Mouse (Mus musculus): ENCODE results near the gene Gna13.

The Gna13 gene

GRCm38 (mm10) chr11:109422263-109422662, 59.6 kb downstream of the Gna13 start:
- DNase-seq (ENCODE audit: low read depth, low spot score): no peak

GRCm38 (mm10) chr11:109423294-109423693, 60.7 kb downstream of the Gna13 start:
- DNase-seq (ENCODE audit: low read depth, low spot score): no peak

GRCm38 (mm10) chr11:109425392-109426271, 63.0 kb downstream of the Gna13 start, which contains the start of gene Amz2:
Amz2 (plus strand) TSS chr11:109425946.
- DNase-seq (ENCODE audit: low read depth, low spot score): peak; percentile 98

DNA sequence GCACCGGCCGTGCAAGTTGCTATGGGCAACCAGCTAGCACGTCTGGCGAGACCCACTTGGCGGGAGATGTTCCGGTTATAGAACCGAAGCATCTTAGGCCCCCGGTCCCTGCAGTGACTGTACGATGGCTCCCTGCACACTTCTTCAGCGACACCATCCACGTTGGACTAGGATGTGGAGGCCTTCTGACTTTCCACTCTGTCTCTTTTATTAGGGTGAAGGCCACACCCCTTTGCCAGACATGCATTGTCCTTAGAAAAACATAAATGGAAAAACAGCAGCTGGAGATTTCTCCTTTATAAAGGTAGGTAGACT, 63.6 kb downstream of the Gna13 start:
- DNase-seq (ENCODE audit: low read depth, low spot score): no peak

DNA sequence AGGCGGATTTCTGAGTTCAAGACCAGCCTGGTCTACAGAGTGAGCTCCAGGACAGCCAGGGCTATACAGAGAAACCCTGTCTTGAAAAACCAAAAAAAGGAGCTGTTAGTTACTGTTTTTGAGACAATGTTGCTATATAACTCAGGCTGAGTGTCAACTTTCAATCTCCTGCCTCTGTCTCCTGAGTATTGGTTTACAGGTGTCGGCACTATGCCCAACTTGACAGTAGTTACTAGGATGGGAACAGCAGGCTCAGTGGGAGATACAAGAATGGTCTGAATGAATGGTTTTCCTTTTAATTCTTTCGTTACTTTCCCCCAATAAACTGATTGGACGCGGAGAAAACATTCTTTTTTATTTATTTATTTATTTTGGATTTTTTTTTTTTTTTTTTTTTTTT, 64.7 kb downstream of the Gna13 start:
- no peak for DNase-seq (ENCODE audit: low read depth, low spot score)

- no peak for DNase-seq (ENCODE audit: low read depth, low spot score)
These were observed 71.7 kb downstream of the Gna13 start for GRCm38 (mm10) chr11:109434233-109434798.

DNA sequence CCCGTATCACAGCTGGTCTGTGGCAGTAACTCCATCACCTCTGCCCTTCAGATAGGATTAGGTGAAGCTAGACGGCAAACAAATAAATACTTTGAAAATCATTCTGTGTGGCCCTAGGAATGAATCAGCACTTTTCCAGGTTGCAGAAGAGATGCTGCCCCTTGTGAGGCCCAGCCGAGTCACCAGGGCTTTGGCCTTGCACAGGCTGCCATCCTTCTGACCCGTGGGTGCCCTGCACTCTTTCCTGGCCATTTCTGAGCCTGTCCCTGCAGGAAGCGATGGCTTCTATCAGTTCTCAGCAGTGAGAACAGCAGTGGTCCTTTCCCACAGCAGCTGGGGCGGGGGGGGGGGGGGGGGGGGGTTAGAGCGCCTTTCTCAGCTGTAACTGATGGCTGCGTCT, 74.3 kb downstream of the Gna13 start:
- no peak for DNase-seq (ENCODE audit: low read depth, low spot score)

DNA sequence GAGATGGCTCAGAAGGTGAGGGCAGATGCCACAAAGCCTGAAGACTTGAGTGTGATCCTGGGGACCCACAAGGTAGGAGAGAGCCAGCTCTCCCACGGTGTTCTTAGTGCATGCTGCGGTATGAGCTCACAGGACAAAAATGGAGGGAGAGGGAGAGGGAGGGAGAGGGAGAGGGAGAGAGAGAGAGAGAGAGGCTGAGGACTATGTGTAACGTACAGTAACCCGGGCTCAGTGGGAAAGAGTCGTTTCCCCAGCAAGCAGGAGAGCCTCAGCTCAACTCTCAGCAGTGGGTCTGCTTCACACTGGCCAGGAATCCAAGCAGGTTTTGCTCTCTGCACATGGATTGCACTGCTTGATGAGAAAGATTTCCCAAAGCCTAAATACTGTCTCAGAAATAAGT, 76.6 kb downstream of the Gna13 start:
- DNase-seq (ENCODE audit: low read depth, low spot score): no peak

DNA sequence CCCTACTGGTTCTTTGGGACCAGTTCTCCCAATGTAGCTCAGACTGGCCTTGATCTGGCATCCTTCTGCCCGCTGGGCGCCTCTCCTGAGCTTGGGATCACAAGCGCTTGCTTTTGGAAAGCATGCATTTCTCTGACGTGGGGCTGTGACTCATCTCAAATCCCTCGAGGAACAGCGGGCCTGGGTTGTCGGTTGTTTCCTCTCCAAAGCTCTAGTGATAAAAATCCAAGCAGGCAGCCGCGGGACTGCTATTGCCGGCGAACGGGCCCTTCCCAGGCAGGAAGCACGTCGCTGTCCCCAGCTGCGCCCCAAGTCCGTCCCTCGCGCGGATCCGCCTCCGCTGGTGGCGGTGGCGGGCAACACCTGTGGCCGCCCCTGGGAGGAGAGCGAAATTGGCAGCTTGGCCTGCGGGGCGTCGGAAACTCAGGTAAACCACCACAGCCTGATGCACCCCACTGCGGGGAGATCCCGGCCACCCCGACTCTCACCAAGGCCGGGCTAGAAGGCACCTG, 77.3 kb downstream of the Gna13 start:
- peak; percentile 56 for DNase-seq (ENCODE audit: low read depth, low spot score)

GRCm38 (mm10) chr11:109440641-109441040, 78.0 kb downstream of the Gna13 start:
- DNase-seq (ENCODE audit: low read depth, low spot score): no peak

DNA sequence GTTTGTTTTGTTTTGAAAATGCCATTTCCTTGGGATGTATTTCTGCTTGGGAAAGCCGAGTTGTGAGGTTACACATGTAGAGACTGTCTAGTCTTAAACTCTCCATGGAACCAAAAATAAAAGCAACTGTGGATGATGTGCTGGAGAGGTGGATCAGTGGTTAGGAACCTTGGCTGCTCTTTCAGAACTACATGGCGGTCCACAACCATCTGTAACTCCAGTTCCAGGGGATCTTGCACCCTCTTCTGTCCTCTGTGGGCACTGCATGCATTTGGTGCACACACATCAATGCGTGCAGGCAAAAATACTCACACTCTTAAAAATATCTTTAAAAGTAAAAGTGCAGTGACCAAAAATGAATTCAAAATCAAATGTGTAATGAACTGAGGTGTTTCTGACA, 78.5 kb downstream of the Gna13 start:
- no peak for DNase-seq (ENCODE audit: low read depth, low spot score)

GRCm38 (mm10) chr11:109442166-109442730, 79.6 kb downstream of the Gna13 start:
- no peak for DNase-seq (ENCODE audit: low read depth, low spot score)

- DNase-seq (ENCODE audit: low read depth, low spot score): no peak
These were observed 81.0 kb downstream of the Gna13 start for GRCm38 (mm10) chr11:109443468-109444263.

GRCm38 (mm10) chr11:109444600-109444999, 82.0 kb downstream of the Gna13 start:
- DNase-seq (ENCODE audit: low read depth, low spot score): no peak

- no peak for DNase-seq (ENCODE audit: low read depth, low spot score)
These were observed 82.9 kb downstream of the Gna13 start for GRCm38 (mm10) chr11:109445438-109446035.
